Mouse (Mus musculus) small intestine, adult 2 months (tissue): ENCODE results near the gene Usp2.

Experiments
- CTCF ChIP-seq: fragments of 200-500 bp; IDR thresholded peaks from 2 replicates; pipeline ENCODE4 v1.5.1; 2012; ENCODE audit warnings: low read depth, mild to moderate bottlenecking, control low read depth, inconsistent platforms, low read length, moderate library complexity, mixed read lengths; ENCODE audit not compliant: insufficient replicate concordance, insufficient read length; ENCODE audit errors: extremely low read depth
- POLR2A ChIP-seq: fragments of 200-500 bp; IDR thresholded peaks from 2 replicates; pipeline ENCODE4 v1.6.1; 2012; ENCODE audit warnings: low read depth, mild to moderate bottlenecking, control low read depth, inconsistent platforms, low read length, moderate library complexity

DNA sequence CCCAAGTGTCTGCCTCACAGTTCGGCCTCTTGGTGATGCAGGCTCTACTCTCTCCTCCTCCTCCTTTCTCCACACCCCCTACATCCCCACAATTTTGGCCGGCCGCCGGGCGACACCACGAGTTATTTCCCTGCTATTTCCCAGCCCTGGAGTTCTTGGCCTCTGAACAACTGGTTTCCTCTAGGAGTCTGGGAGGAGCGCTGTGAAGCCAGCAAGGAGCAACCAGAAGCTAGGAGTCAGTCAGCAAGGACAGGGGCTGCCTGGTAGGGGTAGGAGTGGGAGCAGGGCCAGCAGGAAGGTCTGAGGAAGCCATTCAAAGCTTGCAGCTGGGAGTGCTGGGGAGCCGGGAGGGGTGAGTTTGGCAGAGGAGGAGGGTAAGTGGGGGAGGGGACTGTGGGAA is 40.3 kb downstream of the Usp2 start, which contains the start of gene C1qtnf5:
- TF ChIP-seq CTCF (no peak), POLR2A (no peak)
